Comparison of ENCODE assay signal across 18 mouse cellular contexts in the genomic region with DNA sequence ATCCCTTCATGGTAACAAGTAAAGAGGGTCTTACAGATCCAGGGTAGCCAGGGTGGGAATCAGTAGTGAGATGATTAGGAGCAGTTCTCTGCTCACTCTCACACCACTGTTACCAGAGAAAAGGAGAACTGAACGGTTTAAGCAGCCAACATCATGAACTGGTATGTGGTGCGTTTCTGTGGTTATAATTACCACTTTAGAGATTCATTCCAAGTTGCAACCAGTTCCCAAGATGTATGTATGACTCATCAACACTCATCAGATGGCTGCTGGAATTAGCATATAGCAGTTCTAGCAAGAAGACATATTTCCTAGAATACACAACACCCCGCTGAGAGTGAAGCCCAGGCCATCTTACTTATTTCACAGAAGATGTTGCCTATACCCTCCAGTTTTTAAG. TPM values are rescaled to one million over a fixed set of nuclear protein-coding genes. Genes with fewer than 3 reads are reported as not detected.
DNase-seq lines count a peak whose midpoint lies in the region; ATAC-seq lines count a peak whose summit lies in the region.
"Had no signal": no experiment of that assay in that cellular context is flagged by ENCODE, and none has a peak within 500 bp of the region (broad histone marks: within the 10 kb centered on the region; RNA-seq: fewer than 3 reads in every experiment).

No protein-coding gene starts in this region.

- H3K9me3 ChIP-seq in forebrain, embryonic 14.5 days (replicated peaks; ENCODE audit: control insufficient read depth, low read length), result 0 out of 2 replicates have a peak, but pooled peaks cover under 1% of the 10 kb centered on the region
- H3K9me3 ChIP-seq in forebrain, embryonic 11.5 days (ENCODE audit: control insufficient read depth, low read length), result no peaks in the 10 kb centered on the region; the same call in 1 of the 2 replicates
- H3K9me3 ChIP-seq in hindbrain, embryonic 11.5 days (ENCODE audit: control insufficient read depth, low read length), result no peaks in the 10 kb centered on the region
- H3K9me3 ChIP-seq: hindbrain, embryonic 13.5 days; midbrain, embryonic 10.5 days; neural tube, embryonic 13.5 days had no signal

- no peak overlapping the region for H3K9ac ChIP-seq in forebrain, embryonic 14.5 days (ENCODE audit: low read length)
- H3K9ac ChIP-seq in forebrain, embryonic 11.5 days (ENCODE audit: low read length), result no peak overlapping the region
- H3K9ac ChIP-seq in hindbrain, embryonic 11.5 days (ENCODE audit: low read depth, low read length), result no peak overlapping the region
- H3K9ac ChIP-seq: hindbrain, embryonic 13.5 days; limb, embryonic 15.5 days; neural tube, embryonic 13.5 days had no signal

- no peaks in the 10 kb centered on the region for H3K4me1 ChIP-seq in forebrain, embryonic 14.5 days (ENCODE audit: control insufficient read depth, insufficient read depth, low read length)
- no peaks in the 10 kb centered on the region for H3K4me1 ChIP-seq in forebrain, embryonic 11.5 days (replicated peaks; ENCODE audit: control insufficient read depth, insufficient read depth, low read length)
- no peaks in the 10 kb centered on the region for H3K4me1 ChIP-seq in hindbrain, embryonic 11.5 days (replicated peaks; ENCODE audit: control insufficient read depth, insufficient read depth, low read length)
- H3K4me1 ChIP-seq: hindbrain, embryonic 13.5 days; neural tube, embryonic 13.5 days had no signal

- DNase-seq in forebrain, embryonic 14.5 days (ENCODE audit: low spot score), result peak; percentile 27
- no peak for DNase-seq in forebrain, embryonic 11.5 days (ENCODE audit: low spot score)
- DNase-seq in right cerebral cortex, adult 2 months (ENCODE audit: low spot score in 2 of 2), result peak; percentile 31 to 41
- no peak for DNase-seq in right cerebral cortex, postnatal 4 days
- DNase-seq in kidney, adult 18-20 months, result no peak
- no peak for DNase-seq in hindbrain, embryonic 11.5 days (ENCODE audit: low spot score)
- DNase-seq: adrenal gland, postnatal 25 days; cerebellum, postnatal 10 days; gastrocnemius, postnatal 10 days; layer of hippocampus, postnatal 36 days; lung, postnatal 14 days; thymus, adult 18-20 months had no signal

- no peak overlapping the region for H3K4me3 ChIP-seq in forebrain, embryonic 14.5 days (ENCODE audit: low read depth, low read length)
- no peak overlapping the region for H3K4me3 ChIP-seq in forebrain, embryonic 11.5 days (ENCODE audit: low read depth, low read length)
- H3K4me3 ChIP-seq in hindbrain, embryonic 11.5 days (ENCODE audit: low read depth, low read length), result no peak overlapping the region
- H3K4me3 ChIP-seq: hindbrain, embryonic 13.5 days; limb, embryonic 15.5 days; midbrain, embryonic 10.5 days; neural tube, embryonic 13.5 days had no signal

- no peak overlapping the region for H3K27ac ChIP-seq in forebrain, embryonic 14.5 days (ENCODE audit: low read depth, low read length)
- H3K27ac ChIP-seq in forebrain, embryonic 11.5 days (ENCODE audit: low read depth, low read length), result no peak overlapping the region
- no peak overlapping the region for H3K27ac ChIP-seq in hindbrain, embryonic 11.5 days (ENCODE audit: low read depth, low read length)
- H3K27ac ChIP-seq: hindbrain, embryonic 13.5 days; limb, embryonic 15.5 days; midbrain, embryonic 10.5 days; neural tube, embryonic 13.5 days had no signal

- no peaks in the 10 kb centered on the region for H3K27me3 ChIP-seq in forebrain, embryonic 14.5 days (replicated peaks; ENCODE audit: control insufficient read depth, insufficient read depth, low read length)
- no peaks in the 10 kb centered on the region for H3K27me3 ChIP-seq in forebrain, embryonic 11.5 days (ENCODE audit: control insufficient read depth, insufficient read depth, low read length)
- no peaks in the 10 kb centered on the region for H3K27me3 ChIP-seq in hindbrain, embryonic 11.5 days (ENCODE audit: control insufficient read depth, insufficient read depth, low read length)
- H3K27me3 ChIP-seq: hindbrain, embryonic 13.5 days; limb, embryonic 15.5 days; neural tube, embryonic 13.5 days had no signal

- no peak for ATAC-seq in forebrain, embryonic 14.5 days
- ATAC-seq in forebrain, embryonic 11.5 days (replicated peaks; ENCODE audit: low FRiP score), result no peak
- peak; percentile 53 for ATAC-seq in granulocyte monocyte progenitor cell, adult 5-6 weeks (replicated peaks; ENCODE audit: poor library complexity, severe bottlenecking)
- ATAC-seq in megakaryocyte progenitor cell, adult 5-6 weeks (replicated peaks; ENCODE audit: poor library complexity), result peak; percentile 60
- ATAC-seq in hindbrain, embryonic 11.5 days (ENCODE audit: low FRiP score), result no peak

- H3K4me2 ChIP-seq in forebrain, embryonic 14.5 days (ENCODE audit: low read length), result no peak overlapping the region
- no peak overlapping the region for H3K4me2 ChIP-seq in forebrain, embryonic 11.5 days (ENCODE audit: low read depth, low read length, severe bottlenecking)
- no peak overlapping the region for H3K4me2 ChIP-seq in hindbrain, embryonic 11.5 days (replicated peaks; ENCODE audit: low read depth, low read length)
- H3K4me2 ChIP-seq: hindbrain, embryonic 13.5 days; limb, embryonic 15.5 days; neural tube, embryonic 13.5 days had no signal

- no peaks in the 10 kb centered on the region for H3K36me3 ChIP-seq in forebrain, embryonic 14.5 days (ENCODE audit: control insufficient read depth, insufficient read depth, low read length)
- no peaks in the 10 kb centered on the region for H3K36me3 ChIP-seq in forebrain, embryonic 11.5 days (ENCODE audit: control insufficient read depth, insufficient read depth, low read length)
- no peaks in the 10 kb centered on the region for H3K36me3 ChIP-seq in hindbrain, embryonic 11.5 days (ENCODE audit: control insufficient read depth, insufficient read depth, low read length)
- H3K36me3 ChIP-seq: limb, embryonic 15.5 days had no signal

- 76% methylated on average over 3 of the region's 3 CpGs for WGBS in forebrain, embryonic 14.5 days
- 92% methylated on average over 3 of the region's 3 CpGs for WGBS in forebrain, embryonic 11.5 days
- WGBS in hindbrain, embryonic 11.5 days, result 93% methylated on average over 3 of the region's 3 CpGs

RNA-seq across cellular contexts. Expression of gene Txlnb, which starts 46.0 kb away (rescaled TPM):
- polyA plus RNA-seq in forebrain, embryonic 14.5 days (2014; fragmentation: Nextera tagmentation; extraction: Ambion mirVana), result 0.54 and 0.57 TPM in 2 replicates
- polyA plus RNA-seq in forebrain, embryonic 11.5 days (2014; fragmentation: Nextera tagmentation; extraction: Ambion mirVana), result 2.0 and 2.2 TPM in 2 replicates
- 1.5 and 1.9 TPM in 2 replicates for total RNA-seq in granulocyte monocyte progenitor cell, adult 5-6 weeks (2014; fragmentation: Nextera tagmentation)
- 0.73 and 1.6 TPM in 2 replicates for total RNA-seq in granulocyte monocyte progenitor cell, adult 5-6 weeks (2017)
- total RNA-seq in megakaryocyte progenitor cell, adult 5-6 weeks (2015), result 0.32 and 0.44 TPM in 2 replicates
- total RNA-seq in megakaryocyte progenitor cell, adult 5-6 weeks (2017), result 0.37 and 0.64 TPM in 2 replicates
- polyA plus RNA-seq in hindbrain, embryonic 11.5 days (2014; fragmentation: Nextera tagmentation; extraction: Ambion mirVana), result 6.7 and 7.2 TPM in 2 replicates

Comparison
In these comparisons a context has a peak if more than half of its experiments do, and no peak if none do; other contexts are left out.
1. DNase-seq: peak in forebrain, embryonic 14.5 days (single experiment) and right cerebral cortex, adult 2 months (2 of 2); none in forebrain, embryonic 11.5 days (single experiment), right cerebral cortex, postnatal 4 days (single experiment), kidney, adult 18-20 months (single experiment) and hindbrain, embryonic 11.5 days (single experiment).
2. ATAC-seq: peak in granulocyte monocyte progenitor cell, adult 5-6 weeks (single experiment) and megakaryocyte progenitor cell, adult 5-6 weeks (single experiment); none in forebrain, embryonic 14.5 days (single experiment), forebrain, embryonic 11.5 days (single experiment) and hindbrain, embryonic 11.5 days (single experiment).